Mouse (Mus musculus): ENCODE measurements around the gene Pafah1b2.

The Pafah1b2 gene

DNA sequence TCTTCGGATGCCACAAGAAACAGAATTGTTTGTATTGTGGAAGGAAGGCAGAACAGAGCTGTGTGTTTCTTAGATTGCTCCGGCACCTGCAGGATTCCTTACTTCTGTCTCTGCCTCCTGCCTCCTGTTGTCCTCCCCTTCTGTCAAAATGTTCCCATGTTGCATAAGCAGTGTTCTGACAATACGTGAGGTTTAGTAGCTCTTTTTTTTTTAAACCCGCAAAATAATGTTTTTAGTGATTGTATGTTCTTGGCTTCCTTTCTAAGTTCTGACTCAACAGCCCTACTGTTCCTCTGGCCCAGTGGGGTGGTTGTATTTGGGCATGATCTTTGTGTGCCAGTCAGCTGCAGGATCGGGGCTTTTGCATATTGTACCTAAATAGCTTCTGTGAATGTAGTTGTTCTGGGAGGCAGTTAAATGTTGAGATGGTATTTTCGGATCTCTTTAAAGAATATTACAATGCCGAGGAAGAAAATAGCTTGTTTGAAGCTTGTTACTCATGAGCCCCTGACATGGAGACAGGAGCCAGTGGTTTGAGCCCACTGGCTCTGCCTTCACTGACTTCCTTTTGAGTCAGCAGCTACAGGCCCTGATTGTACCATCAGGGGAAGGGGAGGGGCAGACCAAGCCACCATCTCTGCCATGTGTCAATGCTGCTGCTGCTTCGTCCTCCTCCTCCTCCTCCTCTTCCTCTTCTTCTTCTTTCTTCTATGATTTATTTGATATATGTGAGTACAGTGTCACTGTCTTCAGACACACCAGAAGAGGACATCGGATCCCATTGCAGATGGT is 13.8 kb upstream of the Pafah1b2 start:
- DNase-seq (ENCODE audit: low read depth, low spot score), result no peak

DNA sequence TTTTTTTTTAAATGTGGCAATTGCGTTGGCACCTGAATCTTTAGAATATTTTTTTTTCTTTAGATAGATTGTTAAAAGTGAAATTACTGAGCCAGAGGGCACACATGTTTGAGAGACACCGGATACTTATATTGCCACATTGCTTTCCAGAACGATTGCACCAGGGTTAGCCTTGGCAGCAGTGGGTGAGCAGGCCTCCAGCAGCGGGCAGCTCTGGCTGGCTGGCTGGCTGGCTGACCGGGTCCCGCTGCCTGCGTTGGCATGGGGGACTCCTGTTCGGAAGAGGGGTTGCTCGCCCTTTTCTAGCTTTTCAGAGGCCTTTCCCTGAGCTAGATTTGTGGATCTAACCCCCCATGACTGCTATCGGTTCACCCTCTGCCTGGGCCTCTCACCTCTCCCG is 11.1 kb upstream of the Pafah1b2 start:
- no peak for DNase-seq (ENCODE audit: low read depth, low spot score)

GRCm38 (mm10) chr9:46019975-46020374 is 7.5 kb upstream of the Pafah1b2 start:
- DNase-seq (ENCODE audit: low read depth, low spot score), result no peak

GRCm38 (mm10) chr9:46018316-46018715 is 5.8 kb upstream of the Pafah1b2 start:
- DNase-seq (ENCODE audit: low read depth, low spot score), result no peak

- no peak for DNase-seq (ENCODE audit: low read depth, low spot score)
These were observed 3.9 kb upstream of the Pafah1b2 start for GRCm38 (mm10) chr9:46016417-46016816.

DNA sequence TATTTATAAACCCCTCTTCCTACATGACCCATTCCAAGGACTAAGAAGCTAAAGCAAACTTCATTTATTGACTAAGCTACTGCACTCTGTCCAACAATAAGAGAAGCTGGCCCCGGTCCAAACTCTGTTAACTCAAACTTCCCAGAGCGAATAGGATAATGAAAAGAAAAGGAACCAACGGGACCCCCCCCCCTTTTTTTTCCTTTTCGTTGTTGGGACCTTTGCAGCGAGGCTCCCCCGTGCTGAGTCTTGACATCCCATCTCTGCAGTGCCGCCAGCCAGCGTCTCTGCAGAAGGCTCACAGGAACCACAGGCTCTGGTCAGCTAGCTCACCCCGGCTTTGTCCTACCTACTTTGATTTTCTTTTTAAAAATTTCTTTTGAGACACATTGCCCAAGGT is 3.3 kb upstream of the Pafah1b2 start:
- no peak for DNase-seq (ENCODE audit: low read depth, low spot score)

DNA sequence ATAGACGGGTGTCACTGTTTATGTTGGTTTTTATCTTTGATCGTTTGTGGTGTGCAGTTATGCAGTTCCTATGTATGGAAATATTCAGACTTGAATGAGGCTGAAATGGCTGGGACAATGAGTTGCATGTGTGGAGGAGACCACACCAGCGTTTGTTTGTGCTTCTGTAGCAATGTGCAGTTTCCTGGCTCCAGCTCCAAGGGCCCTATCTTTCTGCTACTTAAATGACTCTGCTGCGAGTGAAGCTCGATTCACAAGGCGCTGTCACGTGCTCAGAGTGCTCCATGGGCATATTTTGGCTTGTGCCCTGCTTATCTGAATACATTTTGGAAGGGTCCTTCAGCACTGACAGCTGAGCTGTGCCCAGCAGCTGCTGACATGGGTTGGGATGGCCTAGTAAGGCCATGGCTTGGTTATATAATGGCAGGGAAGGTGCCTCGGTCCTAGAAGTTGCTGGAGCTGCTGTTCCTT is 2.6 kb upstream of the Pafah1b2 start:
- no peak for DNase-seq (ENCODE audit: low read depth, low spot score)

- DNase-seq (ENCODE audit: low read depth, low spot score), result no peak
These were observed 1.8 kb upstream of the Pafah1b2 start for GRCm38 (mm10) chr9:46014251-46014681.

GRCm38 (mm10) chr9:46013616-46014015 is 1.1 kb upstream of the Pafah1b2 start:
- no peak for DNase-seq (ENCODE audit: low read depth, low spot score)

DNA sequence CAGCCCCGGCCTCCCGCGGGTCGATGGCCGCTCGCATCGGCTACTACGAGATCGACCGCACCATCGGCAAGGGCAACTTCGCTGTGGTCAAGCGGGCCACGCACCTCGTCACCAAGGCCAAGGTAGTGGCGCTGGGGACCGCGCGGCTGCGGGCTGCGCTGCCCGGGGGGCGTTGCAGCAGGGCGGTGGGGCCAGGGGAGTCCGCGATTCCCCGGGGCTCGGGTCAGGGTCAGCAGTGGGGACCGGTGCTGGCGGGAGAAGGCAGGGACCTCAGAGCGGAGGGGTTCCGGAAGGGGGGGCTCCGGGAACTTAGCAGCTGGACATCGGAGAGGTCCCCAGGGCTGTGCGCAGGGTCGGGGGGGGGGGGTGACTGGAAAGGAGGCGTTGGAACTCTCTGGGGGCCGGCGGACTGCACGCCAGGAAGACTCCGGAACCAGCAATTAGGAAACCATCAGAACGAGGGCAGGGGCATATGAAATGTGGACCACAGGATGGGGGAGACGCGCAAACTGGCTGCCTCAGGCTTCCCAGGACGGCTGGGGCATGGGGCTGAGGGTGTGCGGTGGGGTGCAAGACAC is 608 bp upstream of the Pafah1b2 start:
- no peak for DNase-seq (ENCODE audit: low read depth, low spot score)

GRCm38 (mm10) chr9:46011094-46011970 is 1.2 kb downstream of the Pafah1b2 start:
- DNase-seq (ENCODE audit: low read depth, low spot score), result no peak

- no peak for DNase-seq (ENCODE audit: low read depth, low spot score)
These were observed 2.9 kb downstream of the Pafah1b2 start for GRCm38 (mm10) chr9:46009669-46009983.

GRCm38 (mm10) chr9:46008931-46009668 is 3.4 kb downstream of the Pafah1b2 start:
- DNase-seq (ENCODE audit: low read depth, low spot score), result no peak

GRCm38 (mm10) chr9:46006224-46006623 is 6.3 kb downstream of the Pafah1b2 start:
- no peak for DNase-seq (ENCODE audit: low read depth, low spot score)

- DNase-seq (ENCODE audit: low read depth, low spot score), result no peak
These were observed 8.0 kb downstream of the Pafah1b2 start for GRCm38 (mm10) chr9:46004529-46004928.

GRCm38 (mm10) chr9:46003729-46004128 is 8.8 kb downstream of the Pafah1b2 start:
- peak; percentile 53 for DNase-seq (ENCODE audit: low read depth, low spot score)

- no peak for DNase-seq (ENCODE audit: low read depth, low spot score)
These were observed 13.5 kb downstream of the Pafah1b2 start for GRCm38 (mm10) chr9:45999009-45999408.

DNA sequence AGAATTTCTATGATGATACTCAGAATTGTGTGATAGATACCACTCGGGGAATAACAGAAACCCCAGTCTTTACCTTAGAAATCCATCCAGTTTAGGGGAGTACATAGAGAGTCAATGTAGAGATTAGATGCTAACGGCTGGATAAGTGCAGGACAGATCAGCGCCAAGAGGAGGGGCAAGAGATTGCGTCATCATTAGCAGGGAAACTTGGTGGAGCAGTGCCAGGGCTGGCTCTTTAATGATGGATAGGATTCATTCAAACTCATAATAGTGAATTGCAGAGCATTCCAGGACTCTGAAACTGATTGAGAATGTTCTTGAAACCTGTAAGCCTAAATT is 27.3 kb downstream of the Pafah1b2 start:
- DNase-seq (ENCODE audit: low read depth, low spot score), result peak; percentile 40

- peak; percentile 83 for DNase-seq (ENCODE audit: low read depth, low spot score)
These were observed 27.9 kb downstream of the Pafah1b2 start for GRCm38 (mm10) chr9:45984409-45985228.

- peak; percentile 38 for DNase-seq (ENCODE audit: low read depth, low spot score)
These were observed 28.6 kb downstream of the Pafah1b2 start for GRCm38 (mm10) chr9:45983676-45984408.
